Mouse (Mus musculus): Measurements from ENCODE around the gene Them5. TPM values are rescaled to one million over a fixed set of nuclear protein-coding genes. Genes with fewer than 3 reads are reported as not detected.

The Them5 gene
- polyA plus RNA-seq, 1 experiment from 2014 or later: not detected

DNA sequence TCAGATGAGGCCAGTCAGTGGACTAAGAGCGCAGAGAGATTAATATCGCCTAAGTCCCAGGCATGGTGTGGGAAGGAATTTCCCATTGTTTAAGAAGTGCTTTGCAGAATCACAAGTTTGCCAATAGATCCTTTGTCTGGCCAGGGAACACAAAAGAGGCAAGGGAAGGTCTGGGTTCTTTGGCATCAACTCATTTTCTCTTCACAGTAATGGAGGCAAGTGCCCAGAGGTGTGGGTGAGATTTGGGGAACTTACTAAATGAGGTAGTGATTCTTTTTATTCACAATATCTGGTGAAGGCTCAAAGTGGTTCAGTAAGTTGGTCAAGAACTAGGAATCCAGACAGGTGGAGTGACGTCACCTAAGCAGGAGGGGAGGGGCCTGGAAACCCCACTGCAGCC is 3.0 kb downstream of the Them5 start:
- H3K9ac ChIP-seq: no peak overlapping the region
- ATAC-seq (ENCODE audit: low read depth): no peak
- no peaks in the 10 kb centered on the region for H3K27me3 ChIP-seq
- H3K4me3 ChIP-seq: no peak overlapping the region
- H3K27ac ChIP-seq (replicated peaks): no peak overlapping the region
- 0 out of 2 replicates have a peak, but pooled peaks cover 7% of the 10 kb centered on the region for H3K4me1 ChIP-seq (replicated peaks)
- no peaks in the 10 kb centered on the region for H3K9me3 ChIP-seq
- H3K4me2 ChIP-seq: no peak overlapping the region
- 78% methylated on average over 3 of the region's 3 CpGs for WGBS
- H3K36me3 ChIP-seq: no peaks in the 10 kb centered on the region

DNA sequence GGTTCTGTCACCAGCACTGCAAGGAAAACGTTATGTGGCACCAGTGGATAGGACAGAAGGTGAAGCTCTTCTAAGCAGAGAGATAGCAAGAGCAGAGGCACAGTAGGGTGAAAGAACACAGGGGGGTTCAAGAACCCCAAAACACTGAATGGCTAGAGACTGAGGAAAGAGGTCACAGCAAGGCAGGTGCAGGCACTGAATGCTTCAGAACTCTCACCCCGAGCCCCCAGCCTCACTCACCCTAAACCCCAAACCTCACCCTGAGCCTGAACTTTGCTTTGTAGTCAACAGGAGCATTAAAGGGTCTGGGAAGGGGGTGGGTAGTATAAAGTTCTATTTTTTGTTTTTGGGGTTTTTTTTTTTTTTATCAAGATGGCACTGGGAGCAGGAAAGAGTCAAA is 6.2 kb downstream of the Them5 start:
- WGBS: 72% methylated on average over 2 of the region's 2 CpGs
- no peak for ATAC-seq (ENCODE audit: low read depth)
- H3K4me2 ChIP-seq: no peak overlapping the region
- no peak overlapping the region for H3K27ac ChIP-seq (replicated peaks)
- no peaks in the 10 kb centered on the region for H3K9me3 ChIP-seq
- no peak overlapping the region for H3K4me3 ChIP-seq
- H3K27me3 ChIP-seq: no peaks in the 10 kb centered on the region
- H3K36me3 ChIP-seq: no peaks in the 10 kb centered on the region
- no peaks in the 10 kb centered on the region for H3K4me1 ChIP-seq (replicated peaks)
- no peak overlapping the region for H3K9ac ChIP-seq

DNA sequence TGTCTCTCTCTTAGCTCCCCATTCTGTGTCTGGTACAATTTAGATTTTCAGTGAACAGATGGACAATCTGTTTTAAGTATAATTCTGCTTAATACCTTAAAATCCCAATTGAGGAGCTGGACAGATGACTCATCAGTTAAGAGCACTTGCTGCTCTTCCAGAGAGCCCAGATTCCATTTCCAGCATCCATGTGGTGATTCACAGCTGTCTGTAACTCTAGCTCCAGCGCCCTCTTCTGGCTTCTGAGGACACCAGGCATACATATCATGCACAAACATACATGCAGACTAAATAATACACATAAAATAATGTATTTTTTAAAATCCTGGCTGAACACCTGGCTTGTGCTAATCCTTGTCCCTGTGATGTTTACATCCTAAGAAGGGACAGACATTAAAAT is 18.9 kb downstream of the Them5 start:
- Histone ChIP-seq H3K36me3 (no peaks in the 10 kb centered on the region), H3K9me3 (no peaks in the 10 kb centered on the region), H3K27ac (replicated peaks) (no peak overlapping the region), H3K9ac (no peak overlapping the region), H3K4me2 (no peak overlapping the region), H3K4me3 (no peak overlapping the region), H3K27me3 (peaks cover 33% of the 10 kb centered on the region), H3K4me1 (replicated peaks) (peaks cover 5% of the 10 kb centered on the region; the same call in 1 of the 2 replicates)
- ATAC-seq (ENCODE audit: low read depth): no peak
- 3% methylated on average over 1 of the region's 1 CpGs for WGBS

DNA sequence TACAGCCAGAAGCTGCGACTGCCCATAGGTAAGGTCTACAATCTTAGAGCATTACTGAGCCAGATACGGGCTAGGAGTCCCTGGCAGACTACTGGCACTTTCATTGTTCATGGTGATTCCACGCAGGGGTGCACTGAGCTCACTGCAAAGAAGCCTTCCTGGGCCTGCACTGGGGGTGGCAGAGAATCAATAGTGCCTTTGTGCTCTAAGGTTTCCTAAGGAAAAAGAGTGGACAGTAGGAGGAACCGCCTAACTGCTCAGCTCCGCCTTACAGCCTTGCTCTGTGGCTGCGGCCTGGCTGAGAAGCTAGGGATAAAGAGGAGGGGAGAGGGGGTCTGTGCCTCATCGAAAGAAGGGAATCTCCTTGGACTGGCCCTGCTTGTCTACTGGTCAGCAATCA is 20.2 kb downstream of the Them5 start, which contains the start of gene C2cd4d:
Gene C2cd4d (plus strand): TSS at position 301 of the 400 bp plus-strand sequence.
- H3K4me3 ChIP-seq: peak within 1 kb of the TSS; percentile 58
- no peaks in the 10 kb centered on the region for H3K9me3 ChIP-seq
- no peak within 1 kb of the TSS for H3K27ac ChIP-seq (replicated peaks)
- peak within 1 kb of the TSS; percentile 75 for H3K4me2 ChIP-seq
- peaks cover 5% of the 10 kb centered on the region; the same call in 1 of the 2 replicates for H3K4me1 ChIP-seq (replicated peaks)
- H3K27me3 ChIP-seq: peaks cover 40% of the 10 kb centered on the region
- 43% methylated on average over 7 of the region's 7 CpGs for WGBS
- no peak for ATAC-seq (ENCODE audit: low read depth)
- no peaks in the 10 kb centered on the region for H3K36me3 ChIP-seq
- H3K9ac ChIP-seq: peak within 1 kb of the TSS; percentile 80

DNA sequence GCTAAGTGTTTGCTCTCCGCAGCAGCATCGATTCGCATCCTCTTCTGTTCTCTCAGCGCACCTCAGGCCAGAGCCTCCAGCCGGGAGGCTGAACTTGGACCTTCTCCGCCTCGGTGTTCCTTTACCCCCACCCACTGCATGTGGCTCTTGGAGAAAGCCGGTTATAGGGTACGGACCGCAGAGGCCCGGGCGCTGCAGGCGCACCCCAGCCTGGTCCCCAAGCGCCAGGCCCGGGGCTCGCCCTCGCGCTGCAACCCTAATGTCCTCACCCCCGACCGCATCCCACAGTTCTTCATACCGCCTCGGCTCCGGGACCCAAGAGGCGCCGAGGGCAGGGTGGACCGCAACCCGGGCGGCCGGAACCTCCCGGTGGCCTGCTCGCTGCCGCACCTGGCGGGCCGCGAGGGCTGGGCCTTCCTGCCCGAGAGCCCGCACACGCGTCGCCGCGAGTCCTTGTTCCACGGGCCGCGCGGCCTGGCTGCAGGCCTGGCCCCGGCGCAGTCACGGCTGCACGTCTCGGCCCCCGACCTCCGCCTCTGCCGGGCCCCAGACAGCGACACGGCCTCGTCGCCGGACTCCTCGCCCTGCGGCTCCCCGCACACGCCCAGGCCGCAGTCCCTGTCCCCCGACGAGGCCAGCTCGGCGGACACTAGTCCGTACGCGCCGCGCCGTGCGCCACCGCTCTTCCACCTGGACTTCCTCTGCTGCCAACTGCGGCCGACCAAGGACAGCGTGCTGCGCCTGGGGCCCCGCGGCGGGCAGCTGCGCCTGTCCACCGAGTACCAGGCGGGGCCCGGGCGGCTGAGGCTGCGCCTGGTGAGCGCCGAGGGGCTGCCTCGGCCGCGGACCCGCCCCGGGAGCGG is 21.6 kb downstream of the Them5 start:
- Histone ChIP-seq H3K9ac (peak overlapping the region; percentile 80), H3K4me2 (peak overlapping the region; percentile 75), H3K4me1 (replicated peaks) (peaks cover 5% of the 10 kb centered on the region; the same call in 1 of the 2 replicates), H3K27ac (replicated peaks) (0 out of 2 replicates have a peak overlapping the region, but pooled peaks have one; percentile 18), H3K4me3 (peak overlapping the region; percentile 58), H3K9me3 (no peaks in the 10 kb centered on the region), H3K27me3 (peaks cover 40% of the 10 kb centered on the region), H3K36me3 (no peaks in the 10 kb centered on the region)
- ATAC-seq (ENCODE audit: low read depth): peak; percentile 71
- 5% methylated on average over 92 of the region's 97 CpGs for WGBS

DNA sequence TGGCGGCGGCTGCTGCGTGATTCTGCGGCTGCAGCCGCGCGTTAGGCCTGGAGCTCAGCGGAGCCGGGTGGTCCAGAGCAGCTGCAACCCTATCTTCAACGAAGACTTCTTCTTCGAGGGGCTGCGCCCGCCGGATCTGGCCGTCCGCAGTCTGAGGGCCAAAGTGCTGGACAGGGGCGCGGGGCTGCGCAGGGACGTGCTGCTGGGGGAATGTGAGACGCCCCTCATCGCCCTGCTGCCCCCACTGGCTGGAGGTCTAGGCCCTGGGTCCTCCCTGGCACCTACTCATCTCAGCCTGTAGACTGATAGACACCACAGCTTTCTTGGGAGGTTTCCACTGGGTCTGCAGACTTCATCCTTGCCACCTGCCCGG is 22.2 kb downstream of the Them5 start:
- no peaks in the 10 kb centered on the region for H3K36me3 ChIP-seq
- H3K27me3 ChIP-seq: peaks cover 40% of the 10 kb centered on the region
- peak overlapping the region; percentile 75 for H3K4me2 ChIP-seq
- 3% methylated on average over 23 of the region's 23 CpGs for WGBS
- H3K4me1 ChIP-seq (replicated peaks): peaks cover 5% of the 10 kb centered on the region; the same call in 1 of the 2 replicates
- H3K9me3 ChIP-seq: no peaks in the 10 kb centered on the region
- H3K4me3 ChIP-seq: peak overlapping the region; percentile 58
- H3K9ac ChIP-seq: peak overlapping the region; percentile 80
- peak; percentile 37 for ATAC-seq (ENCODE audit: low read depth)
- 0 out of 2 replicates have a peak overlapping the region, but pooled peaks have one; percentile 18 for H3K27ac ChIP-seq (replicated peaks)

DNA sequence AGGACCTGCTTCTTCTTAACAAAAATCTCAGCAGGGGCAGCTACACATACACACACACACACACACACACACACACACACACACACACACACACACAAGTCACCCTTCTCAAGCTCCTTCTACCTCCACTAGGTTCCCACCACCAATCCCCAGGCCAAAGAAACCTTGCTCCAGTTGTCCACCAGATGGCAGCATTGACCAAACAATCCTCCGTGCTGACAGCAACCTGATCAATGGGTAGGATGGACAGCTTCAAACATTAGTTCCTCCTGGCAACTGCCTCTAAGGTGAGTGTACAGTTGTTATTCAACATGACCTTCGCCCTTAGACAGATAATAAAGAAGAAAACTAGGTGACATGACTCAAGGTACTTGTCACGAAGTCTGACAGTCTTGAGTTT is 24.9 kb downstream of the Them5 start:
- Histone ChIP-seq H3K4me2 (no peak overlapping the region), H3K4me1 (replicated peaks) (peaks cover 10% of the 10 kb centered on the region), H3K27me3 (peaks cover 38% of the 10 kb centered on the region), H3K27ac (replicated peaks) (no peak overlapping the region), H3K36me3 (no peaks in the 10 kb centered on the region), H3K4me3 (no peak overlapping the region), H3K9me3 (no peaks in the 10 kb centered on the region), H3K9ac (no peak overlapping the region)
- WGBS: 19% methylated on average over 3 of the region's 3 CpGs
- peak; percentile 32; the same call in 1 of the 2 replicates for ATAC-seq (ENCODE audit: low read depth)

DNA sequence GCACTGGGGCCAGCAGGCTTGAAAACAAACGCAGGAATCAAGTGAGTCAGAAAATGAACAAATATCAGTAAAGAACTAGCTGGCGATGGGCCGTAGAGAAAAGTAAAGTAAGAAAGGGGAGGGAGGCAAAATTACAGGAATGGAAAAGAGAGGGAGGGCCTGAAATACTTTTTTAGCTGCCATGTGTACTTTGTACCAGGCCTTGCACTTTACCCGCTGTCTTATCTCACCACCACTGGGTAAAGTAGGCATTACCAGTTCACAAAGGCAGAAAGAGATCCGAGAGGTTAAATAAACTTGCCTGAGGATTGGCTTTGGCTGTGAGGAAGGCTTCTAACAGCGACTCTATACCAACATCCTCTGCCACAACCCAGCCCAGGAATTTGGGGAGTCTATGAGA is 25.6 kb downstream of the Them5 start:
- no peak for ATAC-seq (ENCODE audit: low read depth)
- H3K4me3 ChIP-seq: no peak overlapping the region
- 83% methylated on average over 6 of the region's 6 CpGs for WGBS

DNA sequence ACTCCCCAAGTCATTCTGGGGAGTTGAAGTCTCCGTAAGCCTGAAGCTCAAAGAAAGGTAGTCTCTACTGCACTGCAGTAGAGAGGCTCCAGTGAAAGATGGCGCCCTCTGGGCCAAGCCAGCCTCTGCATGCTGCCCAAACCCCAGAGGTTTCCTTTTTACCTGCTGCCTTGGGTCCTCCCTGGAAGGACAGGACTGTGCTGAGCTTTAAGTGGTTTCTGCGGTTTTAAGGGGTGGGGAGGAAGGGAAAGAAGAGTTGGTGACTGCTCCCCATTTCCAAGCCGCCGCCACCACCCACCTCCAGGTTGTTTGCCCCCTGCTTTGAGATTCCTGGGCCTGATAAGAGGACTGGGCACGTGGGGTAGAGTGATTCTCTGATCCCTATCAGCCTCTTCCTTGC is 26.7 kb downstream of the Them5 start:
- WGBS: 76% methylated on average over 6 of the region's 6 CpGs
- no peak for ATAC-seq (ENCODE audit: low read depth)
- H3K36me3 ChIP-seq: no peaks in the 10 kb centered on the region
- H3K9me3 ChIP-seq: no peaks in the 10 kb centered on the region
- no peak overlapping the region for H3K4me3 ChIP-seq
- H3K9ac ChIP-seq: no peak overlapping the region
- H3K27me3 ChIP-seq: peaks cover 33% of the 10 kb centered on the region
- H3K27ac ChIP-seq (replicated peaks): no peak overlapping the region
- H3K4me1 ChIP-seq (replicated peaks): peaks cover 20% of the 10 kb centered on the region
- H3K4me2 ChIP-seq: no peak overlapping the region

More for the DNA sequence above, 25.6 kb downstream of the Them5 start:
- H3K9ac ChIP-seq: no peak overlapping the region
- no peaks in the 10 kb centered on the region for H3K9me3 ChIP-seq
- H3K4me1 ChIP-seq (replicated peaks): peaks cover 15% of the 10 kb centered on the region
- H3K27ac ChIP-seq (replicated peaks): no peak overlapping the region
- H3K36me3 ChIP-seq: no peaks in the 10 kb centered on the region
- no peak overlapping the region for H3K4me2 ChIP-seq
- peaks cover 31% of the 10 kb centered on the region for H3K27me3 ChIP-seq

DNA sequence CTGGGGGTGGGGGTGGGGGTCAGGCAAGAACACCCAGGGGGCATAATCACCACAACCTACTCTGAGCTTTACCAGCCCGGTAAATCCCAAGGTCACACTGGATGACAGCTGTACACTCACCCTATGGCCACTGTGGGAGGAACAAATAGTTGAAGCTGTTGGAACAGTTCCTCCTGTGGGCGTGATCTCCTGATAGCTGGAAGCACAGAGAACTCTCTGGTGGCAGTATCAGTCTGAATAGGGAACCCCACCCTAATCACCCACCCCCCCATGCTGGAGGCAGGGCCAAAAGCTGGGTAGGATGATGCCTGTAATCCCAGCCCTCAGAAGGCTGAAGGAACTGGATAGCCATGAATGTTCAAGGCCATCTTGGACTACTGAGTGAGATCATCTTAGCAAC is 27.8 kb downstream of the Them5 start:
- peaks cover 26% of the 10 kb centered on the region for H3K4me1 ChIP-seq (replicated peaks)
- no peak for ATAC-seq (ENCODE audit: low read depth)
- H3K4me2 ChIP-seq: no peak overlapping the region
- no peak overlapping the region for H3K27ac ChIP-seq (replicated peaks)
- no peak overlapping the region for H3K9ac ChIP-seq
- WGBS: 64% methylated on average over 2 of the region's 2 CpGs
- peaks cover 30% of the 10 kb centered on the region for H3K27me3 ChIP-seq
- H3K4me3 ChIP-seq: no peak overlapping the region
- H3K9me3 ChIP-seq: no peaks in the 10 kb centered on the region
- H3K36me3 ChIP-seq: no peaks in the 10 kb centered on the region

DNA sequence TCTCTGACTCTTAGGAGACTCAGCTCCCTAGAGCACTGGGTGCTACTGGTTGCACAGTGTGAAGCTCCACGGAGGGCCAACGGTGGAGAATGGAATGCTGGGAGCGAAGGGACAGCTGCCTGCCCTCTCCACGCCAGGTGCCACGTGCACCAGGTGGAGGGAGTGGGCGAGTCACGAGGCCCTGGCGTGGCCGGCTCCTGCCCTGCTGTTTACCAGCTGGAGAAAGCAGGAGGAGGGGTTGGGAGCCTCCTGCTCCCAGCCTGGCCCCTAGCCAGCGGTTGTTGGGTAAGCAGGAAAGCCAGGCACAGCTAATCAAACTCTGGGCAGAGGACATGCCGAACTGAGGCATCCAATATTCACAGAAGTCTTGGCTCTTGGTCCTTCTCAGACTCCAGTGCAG is 29.7 kb downstream of the Them5 start:
- 6% methylated on average over 11 of the region's 11 CpGs for WGBS
- 0 out of 2 replicates have a peak overlapping the region, but pooled peaks have one; percentile 4 for H3K4me3 ChIP-seq
- 0 out of 2 replicates have a peak overlapping the region, but pooled peaks have one; percentile 38 for H3K9ac ChIP-seq

DNA sequence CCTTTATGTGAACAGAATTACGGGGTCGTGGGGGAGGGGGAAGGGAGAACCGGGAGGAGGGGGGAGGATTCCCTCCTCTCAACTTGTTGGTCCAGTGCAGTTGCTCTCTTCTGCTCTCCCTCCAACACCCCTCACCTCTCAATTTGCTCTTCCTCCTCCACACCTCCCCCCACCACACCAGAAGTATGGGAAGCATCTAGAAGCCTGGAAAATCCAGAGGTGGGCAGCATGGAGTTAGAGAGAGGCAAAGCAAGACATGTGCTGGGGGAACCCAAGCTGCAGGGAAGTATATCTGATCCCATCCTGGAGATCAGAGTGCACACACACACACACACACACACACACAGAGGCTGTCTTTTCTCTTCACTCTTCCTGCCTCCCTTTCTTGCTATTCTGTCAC is 30.1 kb downstream of the Them5 start:
- Histone ChIP-seq H3K27ac (replicated peaks) (no peak overlapping the region), H3K27me3 (peaks cover 14% of the 10 kb centered on the region), H3K9ac (0 out of 2 replicates have a peak overlapping the region, but pooled peaks have one; percentile 38), H3K36me3 (no peaks in the 10 kb centered on the region), H3K4me2 (peak overlapping the region; percentile 50), H3K9me3 (no peaks in the 10 kb centered on the region), H3K4me1 (replicated peaks) (peaks cover 26% of the 10 kb centered on the region), H3K4me3 (0 out of 2 replicates have a peak overlapping the region, but pooled peaks have one; percentile 4)
- WGBS: 10% methylated on average over 3 of the region's 3 CpGs
- ATAC-seq (ENCODE audit: low read depth): peak; percentile 4; the same call in 1 of the 2 replicates

More for the DNA sequence above, 29.7 kb downstream of the Them5 start:
- peaks cover 26% of the 10 kb centered on the region for H3K4me1 ChIP-seq (replicated peaks)
- H3K4me2 ChIP-seq: peak overlapping the region; percentile 50
- H3K36me3 ChIP-seq: no peaks in the 10 kb centered on the region
- no peak overlapping the region for H3K27ac ChIP-seq (replicated peaks)
- H3K27me3 ChIP-seq: peaks cover 14% of the 10 kb centered on the region
- no peaks in the 10 kb centered on the region for H3K9me3 ChIP-seq
- ATAC-seq (ENCODE audit: low read depth): peak; percentile 54

Measured in neural tube, embryonic 13.5 days (tissue).